Mouse (Mus musculus) heart, embryonic 15.5 days (tissue): Measurements from ENCODE around the gene Sh3pxd2a. TPM values are rescaled to one million over a fixed set of nuclear protein-coding genes. Genes with fewer than 3 reads are reported as not detected.

ENCODE experiments used
- ATAC-seq: fragments of 200-750 bp; cut with Nextera tagmentation; replicated peaks from 2 replicates; pipeline ENCODE4 v1.8.0; 2017; ENCODE audit warnings: low read depth, moderate TSS enrichment; ENCODE audit not compliant: insufficient number of reproducible peaks, insufficient read depth, low FRiP score
- H3K27ac ChIP-seq: fragments of 300-500 bp; sonication (generic); 2 replicates; pipeline ENCODE4 v1.5.1; 2015; ENCODE audit warnings: mild to moderate bottlenecking, inconsistent platforms
- H3K27me3 ChIP-seq: fragments of 300-500 bp; sonication (generic); 2 replicates; pipeline ENCODE4 v1.6.1; 2015; ENCODE audit warnings: inconsistent platforms
- H3K36me3 ChIP-seq: fragments of 300-500 bp; sonication (generic); 2 replicates; pipeline ENCODE4 v1.6.1; 2015; ENCODE audit warnings: mild to moderate bottlenecking, inconsistent platforms
- H3K4me1 ChIP-seq: fragments of 300-500 bp; sonication (generic); replicated peaks from 2 replicates; pipeline ENCODE4 v1.6.1; 2015; ENCODE audit warnings: inconsistent platforms
- H3K4me2 ChIP-seq: fragments of 300-500 bp; sonication (generic); 2 replicates; pipeline ENCODE4 v1.6.1; 2015; ENCODE audit warnings: inconsistent platforms, mild to moderate bottlenecking, moderate library complexity
- H3K4me3 ChIP-seq: fragments of 300-500 bp; sonication (generic); 2 replicates; pipeline ENCODE4 v1.5.1; 2015; ENCODE audit warnings: mild to moderate bottlenecking, inconsistent platforms
- H3K9ac ChIP-seq: fragments of 300-500 bp; sonication (generic); 2 replicates; pipeline ENCODE4 v1.6.1; 2015; ENCODE audit warnings: mild to moderate bottlenecking, inconsistent platforms
- H3K9me3 ChIP-seq: fragments of 300-500 bp; sonication (generic); replicated peaks from 2 replicates; pipeline ENCODE4 v1.6.1; 2016; ENCODE audit warnings: inconsistent platforms
- WGBS: fragments of 180-500 bp; shearing (Covaris S2); methylation state at CpG from one replicate; pipeline ENCODE4 v1.1.7; 2015; ENCODE audit warnings: mixed read lengths; 5-methylcytosine and 5-hydroxymethylcytosine counted together
- polyA plus RNA-seq: library from polyadenylated mRNA; unstranded; fragments of >200 nt; fragmentation: Nextera tagmentation; extraction: Ambion mirVana; gene quantifications from 2 replicates; pipeline ENCODE4 v1.2.1, GENCODE M21; 2015

The Sh3pxd2a gene
- polyA plus RNA-seq, 1 experiment from 2014 or later, result 5.3 TPM

GRCm38 (mm10) chr19:47491853-47492252 is 27.7 kb upstream of the Sh3pxd2a start:
- Histone ChIP-seq H3K9me3 (no peaks in the 10 kb centered on the region), H3K27ac (no peak overlapping the region), H3K9ac (no peak overlapping the region), H3K27me3 (no peaks in the 10 kb centered on the region), H3K4me1 (peaks cover 16% of the 10 kb centered on the region), H3K4me3 (no peak overlapping the region), H3K4me2 (no peak overlapping the region), H3K36me3 (no peaks in the 10 kb centered on the region)
- 62% methylated on average over 2 of the region's 2 CpGs for WGBS
- ATAC-seq, result 0 out of 2 replicates have a peak, but pooled peaks have one; percentile 24

GRCm38 (mm10) chr19:47489233-47489632 is 25.0 kb upstream of the Sh3pxd2a start:
- Histone ChIP-seq H3K9me3 (no peaks in the 10 kb centered on the region), H3K9ac (no peak overlapping the region), H3K36me3 (no peaks in the 10 kb centered on the region), H3K27ac (no peak overlapping the region), H3K27me3 (no peaks in the 10 kb centered on the region), H3K4me3 (no peak overlapping the region), H3K4me1 (peaks cover 35% of the 10 kb centered on the region), H3K4me2 (no peak overlapping the region)
- 80% methylated on average over 3 of the region's 3 CpGs for WGBS
- no peak for ATAC-seq

DNA sequence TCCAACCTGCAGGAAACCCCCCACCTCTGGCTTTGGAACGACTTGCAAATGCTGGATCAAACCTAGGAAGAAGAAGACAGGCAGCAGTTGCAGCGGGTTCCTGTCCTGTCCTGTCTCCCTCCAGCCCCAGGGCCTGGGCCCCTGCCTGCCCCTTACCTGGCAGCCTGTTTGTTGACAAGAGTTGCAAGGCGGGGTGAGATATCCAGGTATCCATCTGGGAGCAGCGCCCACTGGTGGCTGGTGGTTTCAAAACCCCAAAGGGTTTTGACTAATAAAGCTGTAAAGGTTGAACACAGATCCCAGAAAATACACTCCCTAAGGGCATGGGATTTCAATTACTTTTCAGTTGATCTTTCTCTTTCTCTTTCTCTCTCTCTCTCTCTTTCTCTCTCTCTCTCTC is 24.0 kb upstream of the Sh3pxd2a start:
- ATAC-seq, result no peak
- Histone ChIP-seq H3K4me3 (no peak overlapping the region), H3K27ac (no peak overlapping the region), H3K27me3 (no peaks in the 10 kb centered on the region), H3K36me3 (no peaks in the 10 kb centered on the region), H3K9me3 (no peaks in the 10 kb centered on the region), H3K4me1 (peaks cover 30% of the 10 kb centered on the region), H3K9ac (no peak overlapping the region), H3K4me2 (no peak overlapping the region)
- 46% methylated on average over 4 of the region's 4 CpGs for WGBS

GRCm38 (mm10) chr19:47487572-47487971 is 23.4 kb upstream of the Sh3pxd2a start:
- Histone ChIP-seq H3K27ac (no peak overlapping the region), H3K4me1 (peaks cover 26% of the 10 kb centered on the region), H3K4me2 (no peak overlapping the region), H3K9me3 (no peaks in the 10 kb centered on the region), H3K9ac (no peak overlapping the region), H3K27me3 (no peaks in the 10 kb centered on the region), H3K4me3 (no peak overlapping the region), H3K36me3 (no peaks in the 10 kb centered on the region)
- 91% methylated on average over 9 of the region's 9 CpGs for WGBS
- ATAC-seq, result no peak

GRCm38 (mm10) chr19:47485997-47486566 is 21.9 kb upstream of the Sh3pxd2a start:
- ATAC-seq, result peak; percentile 84
- Histone ChIP-seq H3K9me3 (no peaks in the 10 kb centered on the region), H3K4me3 (0 out of 2 replicates have a peak overlapping the region, but pooled peaks have one; percentile 2), H3K4me2 (peak overlapping the region; percentile 54), H3K9ac (peak overlapping the region; percentile 16; the same call in 1 of the 2 replicates), H3K27ac (peak overlapping the region; percentile 91), H3K36me3 (no peaks in the 10 kb centered on the region), H3K4me1 (peaks cover 22% of the 10 kb centered on the region), H3K27me3 (no peaks in the 10 kb centered on the region)
- 14% methylated on average over 9 of the region's 9 CpGs for WGBS

DNA sequence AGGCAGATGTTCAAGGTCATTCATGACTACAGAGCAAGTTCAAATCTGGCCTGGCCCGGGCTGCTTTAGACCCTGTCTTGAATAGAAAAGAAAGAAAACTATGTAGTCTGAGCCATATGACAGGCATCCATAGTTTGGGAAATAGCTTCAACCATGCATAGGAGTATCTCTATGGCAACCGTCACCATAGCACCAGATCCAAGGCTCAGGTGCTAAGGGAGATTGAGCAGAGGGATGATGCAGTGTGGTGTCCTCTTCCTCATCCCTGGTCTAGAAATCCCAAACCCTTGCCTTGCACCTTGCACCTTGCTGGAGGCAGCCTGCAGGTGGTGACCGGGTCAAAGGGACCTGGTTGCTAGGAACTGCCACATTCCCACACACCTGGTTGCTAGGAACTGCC is 19.9 kb upstream of the Sh3pxd2a start:
- peak overlapping the region; percentile 41 for H3K27ac ChIP-seq
- H3K36me3 ChIP-seq, result no peaks in the 10 kb centered on the region
- H3K4me2 ChIP-seq, result no peak overlapping the region
- H3K9ac ChIP-seq, result no peak overlapping the region
- no peaks in the 10 kb centered on the region for H3K27me3 ChIP-seq
- 84% methylated on average over 3 of the region's 3 CpGs for WGBS
- no peaks in the 10 kb centered on the region for H3K9me3 ChIP-seq
- no peak overlapping the region for H3K4me3 ChIP-seq
- ATAC-seq, result no peak
- H3K4me1 ChIP-seq, result peaks cover 22% of the 10 kb centered on the region

DNA sequence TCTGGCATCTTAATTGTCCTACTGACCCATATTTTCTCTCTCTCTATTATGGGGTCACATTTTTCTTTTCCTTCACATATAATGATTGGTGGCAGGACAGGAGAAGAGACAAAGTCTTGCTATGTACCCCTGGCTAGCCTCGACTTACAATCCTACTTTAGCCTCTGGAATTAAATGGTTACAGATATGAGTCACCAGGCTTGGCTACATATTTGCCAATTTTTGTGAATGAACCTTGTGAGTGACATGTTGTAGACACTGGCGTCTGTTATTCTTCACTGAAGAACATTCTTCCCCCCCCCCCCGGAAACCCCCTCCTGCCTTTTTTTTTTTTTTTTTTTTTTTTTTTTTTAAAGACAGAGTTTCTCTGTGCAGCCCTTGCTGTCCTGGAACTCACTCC is 19.1 kb upstream of the Sh3pxd2a start:
- H3K4me1 ChIP-seq, result peaks cover 22% of the 10 kb centered on the region
- H3K9me3 ChIP-seq, result no peaks in the 10 kb centered on the region
- no peak overlapping the region for H3K4me2 ChIP-seq
- 42% methylated on average over 3 of the region's 3 CpGs for WGBS
- no peaks in the 10 kb centered on the region for H3K36me3 ChIP-seq
- no peaks in the 10 kb centered on the region for H3K27me3 ChIP-seq
- no peak overlapping the region for H3K4me3 ChIP-seq
- no peak for ATAC-seq
- H3K9ac ChIP-seq, result no peak overlapping the region
- H3K27ac ChIP-seq, result no peak overlapping the region

DNA sequence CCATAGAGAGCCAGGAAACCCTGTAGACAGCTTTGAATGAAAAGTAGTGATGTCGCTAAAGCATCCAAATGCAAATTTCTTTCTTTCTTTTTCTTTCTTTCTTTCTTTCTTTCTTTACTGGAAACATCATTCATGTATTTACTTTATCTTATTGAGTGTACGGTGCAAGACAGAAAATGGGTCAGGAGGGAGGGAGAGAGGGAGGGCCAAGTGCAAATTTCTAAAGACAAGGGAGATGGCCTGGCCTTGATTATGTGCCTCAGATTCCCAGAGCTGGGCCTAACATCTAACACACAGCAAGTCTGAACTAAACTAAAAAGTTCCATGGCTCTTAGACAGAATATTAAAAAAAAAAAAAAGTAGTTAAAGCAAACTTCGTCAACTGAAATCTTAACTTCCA is 9.3 kb upstream of the Sh3pxd2a start:
- Histone ChIP-seq H3K27ac (no peak overlapping the region), H3K4me1 (peaks cover 20% of the 10 kb centered on the region), H3K4me3 (no peak overlapping the region), H3K27me3 (no peaks in the 10 kb centered on the region), H3K4me2 (peak overlapping the region; percentile 32; the same call in 1 of the 2 replicates), H3K36me3 (no peaks in the 10 kb centered on the region), H3K9ac (no peak overlapping the region), H3K9me3 (no peaks in the 10 kb centered on the region)
- ATAC-seq, result no peak
- WGBS, result 76% methylated on average over 3 of the region's 3 CpGs

DNA sequence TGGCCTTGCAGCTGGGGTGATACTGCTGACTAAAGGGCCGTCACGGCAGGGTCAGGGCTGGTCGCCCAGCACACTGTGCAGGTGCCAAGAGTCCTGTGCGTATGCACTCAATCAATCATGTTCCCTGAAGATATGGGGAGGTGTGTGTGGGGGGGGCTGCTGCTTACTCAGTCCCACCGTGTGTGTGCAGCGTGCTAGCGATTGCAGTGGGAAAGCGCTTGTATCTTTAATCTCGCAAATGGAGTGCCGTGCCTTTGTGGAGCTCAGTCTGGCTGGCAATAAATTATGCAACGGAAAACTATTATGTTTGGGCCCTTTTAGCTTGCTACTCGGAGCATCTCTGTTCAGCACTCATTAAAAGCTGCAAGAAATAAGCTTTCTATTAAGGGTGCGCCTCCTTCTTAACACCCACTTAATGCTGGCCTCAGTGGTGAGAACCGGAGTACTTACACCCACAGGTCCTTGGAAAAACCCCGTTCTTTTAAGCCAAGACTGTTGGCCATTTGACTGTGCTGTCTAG is 8.7 kb upstream of the Sh3pxd2a start:
- Histone ChIP-seq H3K36me3 (no peaks in the 10 kb centered on the region), H3K27me3 (no peaks in the 10 kb centered on the region), H3K9ac (no peak overlapping the region), H3K4me1 (peaks cover 23% of the 10 kb centered on the region), H3K4me3 (no peak overlapping the region), H3K4me2 (peak overlapping the region; percentile 32), H3K9me3 (no peaks in the 10 kb centered on the region), H3K27ac (peak overlapping the region; percentile 12; the same call in 1 of the 2 replicates)
- WGBS, result 36% methylated on average over 15 of the region's 15 CpGs
- ATAC-seq, result peak; percentile 78; the same call in 1 of the 2 replicates

- Histone ChIP-seq H3K27ac (no peak overlapping the region), H3K36me3 (no peaks in the 10 kb centered on the region), H3K9ac (no peak overlapping the region), H3K4me1 (peaks cover 23% of the 10 kb centered on the region), H3K4me2 (no peak overlapping the region), H3K9me3 (no peaks in the 10 kb centered on the region), H3K27me3 (no peaks in the 10 kb centered on the region), H3K4me3 (no peak overlapping the region)
- ATAC-seq, result no peak
- 73% methylated on average over 4 of the region's 4 CpGs for WGBS
These were observed 7.6 kb upstream of the Sh3pxd2a start for GRCm38 (mm10) chr19:47471808-47472207.

GRCm38 (mm10) chr19:47468750-47469149 is 4.5 kb upstream of the Sh3pxd2a start:
- Histone ChIP-seq H3K9ac (no peak overlapping the region), H3K27me3 (no peaks in the 10 kb centered on the region), H3K4me3 (no peak overlapping the region), H3K27ac (peak overlapping the region; percentile 7), H3K4me1 (peaks cover 28% of the 10 kb centered on the region), H3K9me3 (no peaks in the 10 kb centered on the region), H3K4me2 (no peak overlapping the region), H3K36me3 (no peaks in the 10 kb centered on the region)
- 17% methylated on average over 3 of the region's 3 CpGs for WGBS
- no peak for ATAC-seq

GRCm38 (mm10) chr19:47466775-47467174 is 2.6 kb upstream of the Sh3pxd2a start:
- peaks cover 31% of the 10 kb centered on the region for H3K4me1 ChIP-seq
- H3K4me3 ChIP-seq, result no peak overlapping the region
- no peak overlapping the region for H3K4me2 ChIP-seq
- no peak overlapping the region for H3K9ac ChIP-seq
- peaks cover 3% of the 10 kb centered on the region; the same call in 1 of the 2 replicates for H3K36me3 ChIP-seq
- H3K27ac ChIP-seq, result no peak overlapping the region
- H3K27me3 ChIP-seq, result no peaks in the 10 kb centered on the region
- no peak for ATAC-seq
- no peaks in the 10 kb centered on the region for H3K9me3 ChIP-seq
- WGBS, result 68% methylated on average over 8 of the region's 8 CpGs
